Mouse (Mus musculus): ENCODE results near the gene B3gat1.

The B3gat1 gene

GRCm38 (mm10) chr9:26733206-26733891 is at the start of gene B3gat1:
B3gat1 (plus strand) TSS chr9:26733728.
- DNase-seq (ENCODE audit: low spot score in 2 of 2): peak in 1 of 2 experiments; percentile 57

- no peak for DNase-seq (ENCODE audit: low spot score in 2 of 2)
Observed at GRCm38 (mm10) chr9:26689171-26689570, 44.4 kb upstream of the B3gat1 start.

GRCm38 (mm10) chr9:26689956-26690698 is 43.4 kb upstream of the B3gat1 start:
- DNase-seq (ENCODE audit: low spot score in 2 of 2): no peak

- DNase-seq (ENCODE audit: low spot score in 2 of 2): no peak
Observed at GRCm38 (mm10) chr9:26692641-26693040, 40.9 kb upstream of the B3gat1 start.

- no peak for DNase-seq (ENCODE audit: low spot score in 2 of 2)
Observed at GRCm38 (mm10) chr9:26694656-26695055, 38.9 kb upstream of the B3gat1 start.

- DNase-seq (ENCODE audit: low spot score in 2 of 2): peak in 1 of 2 experiments; percentile 39
Observed at GRCm38 (mm10) chr9:26695178-26695577, 38.4 kb upstream of the B3gat1 start.

GRCm38 (mm10) chr9:26698286-26698685 is 35.2 kb upstream of the B3gat1 start:
- no peak for DNase-seq (ENCODE audit: low spot score in 2 of 2)

GRCm38 (mm10) chr9:26700329-26700728 is 33.2 kb upstream of the B3gat1 start:
- DNase-seq (ENCODE audit: low spot score in 2 of 2): peak; percentile 24 to 50

GRCm38 (mm10) chr9:26718388-26718787 is 15.1 kb upstream of the B3gat1 start:
- no peak for DNase-seq (ENCODE audit: low spot score in 2 of 2)

- DNase-seq (ENCODE audit: low spot score in 2 of 2): no peak
Observed at GRCm38 (mm10) chr9:26721771-26722170, 11.8 kb upstream of the B3gat1 start.

GRCm38 (mm10) chr9:26725709-26726108 is 7.8 kb upstream of the B3gat1 start:
- DNase-seq (ENCODE audit: low spot score in 2 of 2): no peak

- no peak for DNase-seq (ENCODE audit: low spot score in 2 of 2)
Observed at GRCm38 (mm10) chr9:26727445-26727844, 6.1 kb upstream of the B3gat1 start.

- no peak for DNase-seq (ENCODE audit: low spot score in 2 of 2)
Observed at GRCm38 (mm10) chr9:26728556-26728955, 5.0 kb upstream of the B3gat1 start.

GRCm38 (mm10) chr9:26733986-26734385 is 458 bp downstream of the B3gat1 start:
- no peak for DNase-seq (ENCODE audit: low spot score in 2 of 2)

- DNase-seq (ENCODE audit: low spot score in 2 of 2): no peak
Observed at GRCm38 (mm10) chr9:26737116-26737515, 3.6 kb downstream of the B3gat1 start.

GRCm38 (mm10) chr9:26742817-26743216 is 9.3 kb downstream of the B3gat1 start:
- peak; percentile 55 to 71 for DNase-seq (ENCODE audit: low spot score in 2 of 2)

- DNase-seq (ENCODE audit: low spot score in 2 of 2): no peak
Observed at GRCm38 (mm10) chr9:26747121-26747520, 13.6 kb downstream of the B3gat1 start.

- DNase-seq (ENCODE audit: low spot score in 2 of 2): no peak
Observed at GRCm38 (mm10) chr9:26748893-26749292, 15.4 kb downstream of the B3gat1 start.

GRCm38 (mm10) chr9:26760081-26760480 is 26.6 kb downstream of the B3gat1 start:
- DNase-seq (ENCODE audit: low spot score in 2 of 2): peak; percentile 61 to 65

GRCm38 (mm10) chr9:26760576-26760975 is 27.0 kb downstream of the B3gat1 start:
- DNase-seq (ENCODE audit: low spot score in 2 of 2): no peak

- no peak for DNase-seq (ENCODE audit: low spot score in 2 of 2)
Observed at GRCm38 (mm10) chr9:26762477-26762876, 28.9 kb downstream of the B3gat1 start.

GRCm38 (mm10) chr9:26768181-26768580 is 34.7 kb downstream of the B3gat1 start:
- no peak for DNase-seq (ENCODE audit: low spot score in 2 of 2)

- DNase-seq (ENCODE audit: low spot score in 2 of 2): no peak
Observed at GRCm38 (mm10) chr9:26775700-26776099, 42.2 kb downstream of the B3gat1 start.

Data from right cerebral cortex, postnatal 36 days (tissue).